Mouse (Mus musculus) pancreas, adult 10 weeks (tissue): ENCODE data around the gene Olfr592. TPM values are rescaled to one million over a fixed set of nuclear protein-coding genes. Genes with fewer than 3 reads are reported as not detected.

Experiments used
- polyA plus RNA-seq: library from polyadenylated mRNA; stranded (reverse); fragments of 350-450 nt; fragmentation: Illumina TruSeq; extraction: RNeasy Lipid Tissue Mini Kit (QIAGEN cat#74804); gene quantifications from one replicate; pipeline ENCODE4 v1.2.3, GENCODE M21; 2015; ENCODE audit warnings: low read depth, low replicate concordance; ENCODE audit not compliant: insufficient read depth

The Olfr592 gene
- not detected for polyA plus RNA-seq

DNA sequence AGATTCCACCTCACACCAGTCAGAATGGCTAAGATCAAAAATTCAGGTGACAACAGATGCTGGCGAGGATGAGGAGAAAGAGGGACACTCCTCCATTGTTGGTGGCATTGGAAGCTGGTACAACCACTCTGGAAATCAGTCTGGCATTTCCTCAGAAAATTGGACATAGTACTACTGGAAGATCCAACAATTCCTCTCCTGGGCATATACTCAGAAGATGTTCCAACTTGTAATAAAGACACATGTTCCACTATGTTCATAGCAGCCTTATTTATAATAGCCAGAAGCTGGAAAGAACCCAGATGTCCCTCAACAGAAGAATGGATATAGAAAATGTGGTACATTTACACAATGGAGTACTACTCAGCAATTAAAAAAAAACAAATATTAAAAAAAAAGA lies at the start of gene Olfr592:
TSS of gene Olfr592 (plus strand) at position 301 of the 400 bp plus-strand sequence.

GRCm38 (mm10) chr7:103140579-103140978 lies 44.0 kb upstream of the Olfr592 start, which contains the start of gene Olfr588-ps1:
TSS of gene Olfr588-ps1 (plus strand) at chr7:103140879.

GRCm38 (mm10) chr7:103156256-103156655 lies 28.3 kb upstream of the Olfr592 start, which contains the start of gene Olfr589:
TSS of gene Olfr589 (minus strand) at chr7:103156356.

GRCm38 (mm10) chr7:103178240-103178639 lies 6.4 kb upstream of the Olfr592 start, which contains the start of gene Olfr591:
TSS of gene Olfr591 (minus strand) at chr7:103178340.

GRCm38 (mm10) chr7:103211562-103211961 lies 27.0 kb downstream of the Olfr592 start, which contains the start of gene Olfr593:
TSS of gene Olfr593 (plus strand) at chr7:103211862.

GRCm38 (mm10) chr7:103216696-103217095 lies 32.1 kb downstream of the Olfr592 start, which contains the start of gene Olfr594:
TSS of gene Olfr594 (plus strand) at chr7:103216996.

Other genes starting within 250 kb of the Olfr592 start
- gene Olfr573-ps1, start 242.2 kb upstream of the Olfr592 start, polyA plus RNA-seq: not detected
- not detected for gene Olfr574, start 236.3 kb upstream of the Olfr592 start, polyA plus RNA-seq
- gene Olfr575, start 226.0 kb upstream of the Olfr592 start, polyA plus RNA-seq: not detected
- gene Olfr576, start 222.1 kb upstream of the Olfr592 start, polyA plus RNA-seq: not detected
- not detected for gene Olfr577, start 208.9 kb upstream of the Olfr592 start, polyA plus RNA-seq
- gene Olfr578, start 195.5 kb upstream of the Olfr592 start, polyA plus RNA-seq: not detected
- gene Olfr582, start 146.8 kb upstream of the Olfr592 start, polyA plus RNA-seq: not detected
- not detected for gene Olfr583, start 133.5 kb upstream of the Olfr592 start, polyA plus RNA-seq
- not detected for gene Olfr584, start 102.9 kb upstream of the Olfr592 start, polyA plus RNA-seq
- not detected for gene Olfr585, start 87.1 kb upstream of the Olfr592 start, polyA plus RNA-seq
- not detected for gene Olfr586, start 59.2 kb upstream of the Olfr592 start, polyA plus RNA-seq
- not detected for gene Olfr588-ps1, start 43.9 kb upstream of the Olfr592 start, polyA plus RNA-seq
- gene Olfr589, start 28.4 kb upstream of the Olfr592 start, polyA plus RNA-seq: not detected
- not detected for gene Olfr591, start 6.5 kb upstream of the Olfr592 start, polyA plus RNA-seq
- not detected for gene Olfr593, start 27.1 kb downstream of the Olfr592 start, polyA plus RNA-seq
- not detected for gene Olfr594, start 32.2 kb downstream of the Olfr592 start, polyA plus RNA-seq
- gene Usp17ld, start 67.7 kb downstream of the Olfr592 start, polyA plus RNA-seq: not detected
- not detected for gene Olfr596, start 120.8 kb downstream of the Olfr592 start, polyA plus RNA-seq
- not detected for gene Olfr597, start 131.5 kb downstream of the Olfr592 start, polyA plus RNA-seq
- gene Olfr598, start 138.8 kb downstream of the Olfr592 start, polyA plus RNA-seq: not detected
- gene Olfr599, start 151.1 kb downstream of the Olfr592 start, polyA plus RNA-seq: not detected
- not detected for gene Olfr600, start 164.9 kb downstream of the Olfr592 start, polyA plus RNA-seq
- gene Olfr601, start 177.9 kb downstream of the Olfr592 start, polyA plus RNA-seq: not detected
- gene Olfr603, start 201.4 kb downstream of the Olfr592 start, polyA plus RNA-seq: not detected
- not detected for gene Usp17lc, start 230.3 kb downstream of the Olfr592 start, polyA plus RNA-seq